ENCODE assay signal across 9 mouse cellular contexts in the genomic region with DNA sequence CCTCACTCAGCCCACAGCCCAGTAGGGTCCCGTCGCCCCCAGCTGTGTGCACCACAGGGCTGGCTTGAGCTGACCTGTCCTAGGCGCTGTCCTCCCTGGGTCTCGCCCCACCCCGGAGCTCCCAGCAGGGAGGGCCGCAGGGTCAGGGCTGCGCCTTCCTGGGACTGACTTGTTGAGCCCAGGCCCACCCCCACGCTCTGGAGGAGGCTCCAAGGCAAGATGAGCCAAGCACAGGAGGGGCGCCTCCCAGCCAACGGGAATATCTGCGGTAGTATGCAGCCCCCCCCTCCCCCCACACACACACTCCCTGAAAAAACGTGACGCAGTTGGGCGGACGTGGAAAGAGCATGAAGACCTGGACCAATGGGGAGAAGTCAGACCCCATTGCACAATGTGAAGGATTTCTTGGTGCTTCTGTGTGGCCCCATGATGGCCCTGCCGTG. TPM values are rescaled to one million over a fixed set of nuclear protein-coding genes. Genes with fewer than 3 reads are reported as not detected.
DNase-seq lines count a peak whose midpoint lies in the region; ATAC-seq lines count a peak whose summit lies in the region.
"Had no signal": no experiment of that assay in that cellular context is flagged by ENCODE, and none has a peak within 500 bp of the region (broad histone marks: within the 10 kb centered on the region; RNA-seq: fewer than 3 reads in every experiment).

No protein-coding gene starts in this region.

- 0 out of 2 replicates have a peak overlapping the region, but pooled peaks have one; percentile 18 for H3K27ac ChIP-seq in intestine, embryonic 15.5 days
- no peak overlapping the region; the same call in 1 of the 2 replicates for H3K27ac ChIP-seq in stomach, embryonic 14.5 days (ENCODE audit: low read length)

- H3K9me3 ChIP-seq in intestine, embryonic 15.5 days, result no peaks in the 10 kb centered on the region
- H3K9me3 ChIP-seq in stomach, embryonic 14.5 days (ENCODE audit: control insufficient read depth, low read depth, low read length), result no peaks in the 10 kb centered on the region

- no peaks in the 10 kb centered on the region for H3K36me3 ChIP-seq in intestine, embryonic 15.5 days
- no peaks in the 10 kb centered on the region for H3K36me3 ChIP-seq in stomach, embryonic 14.5 days (ENCODE audit: control insufficient read depth, insufficient read depth, low read length)

- H3K4me3 ChIP-seq in intestine, embryonic 15.5 days (replicated peaks), result no peak overlapping the region
- H3K4me3 ChIP-seq in stomach, embryonic 14.5 days (ENCODE audit: low read depth, low read length), result 0 out of 2 replicates have a peak overlapping the region, but pooled peaks have one; percentile 1

- WGBS in intestine, embryonic 15.5 days, result 17% methylated on average over 16 of the region's 16 CpGs
- WGBS in stomach, embryonic 14.5 days, result 13% methylated on average over 16 of the region's 16 CpGs

- peaks cover 11% of the 10 kb centered on the region for H3K4me1 ChIP-seq in intestine, embryonic 15.5 days (replicated peaks)
- peaks cover 3% of the 10 kb centered on the region; the same call in 1 of the 2 replicates for H3K4me1 ChIP-seq in stomach, embryonic 14.5 days (ENCODE audit: control insufficient read depth, insufficient read depth, low read length)

- H3K4me2 ChIP-seq in intestine, embryonic 15.5 days (replicated peaks), result peak overlapping the region; percentile 52
- H3K4me2 ChIP-seq in stomach, embryonic 14.5 days (replicated peaks; ENCODE audit: low read depth, low read length), result peak overlapping the region; percentile 28

- ATAC-seq in intestine, embryonic 15.5 days, result peak; percentile 86
- ATAC-seq in megakaryocyte, adult 5-6 weeks (ENCODE audit: poor library complexity, severe bottlenecking), result peak; percentile 76
- peak; percentile 81; the same call in 1 of the 2 replicates for ATAC-seq in stomach, embryonic 14.5 days (ENCODE audit: insufficient number of reproducible peaks, insufficient read depth, low FRiP score, low read depth)

- DNase-seq in lung, adult 18-20 months, result peak; percentile 50 to 66
- no peak for DNase-seq in lung, postnatal 25 days (ENCODE audit: low spot score)
- DNase-seq in gastrocnemius, postnatal 25 days, result peak; percentile 45
- no peak for DNase-seq in left cerebral cortex, adult 18-20 months (ENCODE audit: low spot score in 2 of 2)
- no peak for DNase-seq in cerebellum, adult 11-12 months

- no peak overlapping the region for H3K9ac ChIP-seq in intestine, embryonic 15.5 days
- no peak overlapping the region for H3K9ac ChIP-seq in stomach, embryonic 14.5 days (replicated peaks; ENCODE audit: low read depth, low read length)

- no peaks in the 10 kb centered on the region for H3K27me3 ChIP-seq in intestine, embryonic 15.5 days (replicated peaks)
- H3K27me3 ChIP-seq in stomach, embryonic 14.5 days (ENCODE audit: control insufficient read depth, insufficient read depth, low read length), result no peaks in the 10 kb centered on the region

RNA-seq across cellular contexts. Expression of a gene that starts 51.8 kb away (rescaled TPM):
- total RNA-seq in gastrocnemius, postnatal 25 days (2021), result not detected
- not detected in 2 replicates for polyA plus RNA-seq in intestine, embryonic 15.5 days (2015; fragmentation: Nextera tagmentation; extraction: Ambion mirVana)
- total RNA-seq in megakaryocyte, adult 5-6 weeks (2015), result not detected in 2 replicates
- total RNA-seq in megakaryocyte, adult 5-6 weeks (2017), result not detected in 2 replicates
- polyA plus RNA-seq in stomach, embryonic 14.5 days (2014; fragmentation: Nextera tagmentation; extraction: Ambion mirVana), result not detected in 2 replicates
- not detected for total RNA-seq in left cerebral cortex, adult 18-20 months (2021)
- total RNA-seq: MEL had no signal

RNA-seq across cellular contexts. Expression of a gene that starts 58.1 kb away (rescaled TPM):
- 10 to 100 TPM; 19.5 to 20.4 TPM for total RNA-seq in gastrocnemius, postnatal 25 days (2021)
- 41.3 and 48.2 TPM in 2 replicates for polyA plus RNA-seq in intestine, embryonic 15.5 days (2015; fragmentation: Nextera tagmentation; extraction: Ambion mirVana)
- 196 and 198 TPM in 2 replicates for total RNA-seq in megakaryocyte, adult 5-6 weeks (2015)
- total RNA-seq in megakaryocyte, adult 5-6 weeks (2017), result 220 and 269 TPM in 2 replicates
- polyA plus RNA-seq in stomach, embryonic 14.5 days (2014; fragmentation: Nextera tagmentation; extraction: Ambion mirVana), result 66.9 and 70.3 TPM in 2 replicates
- 10 to 100 TPM; 50.6 to 56.8 TPM for total RNA-seq in left cerebral cortex, adult 18-20 months (2021)

Comparison
In these comparisons a context has a peak if more than half of its experiments do, and no peak if none do; other contexts are left out.
1. DNase-seq: peak in lung, adult 18-20 months (2 of 2) and gastrocnemius, postnatal 25 days (single experiment); none in lung, postnatal 25 days (single experiment), left cerebral cortex, adult 18-20 months (0 of 2) and cerebellum, adult 11-12 months (single experiment).
2. Peak in every context shown above with its lines, with median percentiles within 50 percentile points of each other: ATAC-seq.